Mouse (Mus musculus): ENCODE data around the gene Swap70. TPM values are rescaled to one million over a fixed set of nuclear protein-coding genes. Genes with fewer than 3 reads are reported as not detected.
A peak's percentile ranks its signal among the peaks of the same experiment; 100 is the strongest.

The Swap70 gene
- polyA plus RNA-seq, 1 experiment = 8.4 TPM

DNA sequence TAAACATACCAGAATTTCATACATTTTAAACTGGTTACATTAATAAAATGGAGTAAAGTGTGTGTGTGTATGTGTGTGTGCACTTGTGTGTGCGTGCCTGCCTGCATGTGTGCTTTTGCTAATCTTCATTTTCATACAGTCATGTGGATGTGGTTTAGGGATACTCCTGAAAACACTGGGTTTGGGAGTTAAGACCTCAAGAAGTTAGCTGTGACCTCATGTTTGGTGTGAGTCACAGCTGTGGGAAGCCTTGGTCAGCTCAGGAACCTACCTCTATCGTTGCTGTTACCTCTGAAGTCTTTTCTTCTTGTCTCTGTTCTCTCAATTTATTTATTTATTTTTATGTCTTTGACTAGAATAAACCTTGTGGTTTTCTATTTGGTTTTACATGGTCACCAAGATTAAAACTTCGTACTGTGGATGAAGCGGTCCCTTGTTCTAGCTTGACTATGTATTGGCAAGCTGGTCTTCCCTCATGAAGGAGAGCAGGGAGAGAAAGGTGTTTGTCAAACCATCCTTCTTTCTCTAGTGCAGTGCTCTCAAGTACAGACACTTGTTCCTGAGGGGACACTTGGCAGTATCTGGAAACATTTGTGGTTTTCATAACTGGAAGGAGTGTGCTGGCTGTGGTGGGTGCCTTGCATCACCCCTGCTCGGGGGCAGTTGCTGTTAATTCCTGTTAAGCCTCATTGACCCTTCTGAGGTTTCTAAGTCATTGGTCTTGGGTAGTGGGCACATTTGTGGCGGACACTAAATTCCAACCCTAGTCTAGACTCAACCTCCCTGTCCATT is 62.2 kb downstream of the Swap70 start:
- Histone ChIP-seq H3K4me1 (peaks cover 63% of the 10 kb centered on the region), H3K9me3 (peaks cover 8% of the 10 kb centered on the region), H3K4me3 (replicated peaks) (no peak overlapping the region), H3K36me3 (replicated peaks; ENCODE audit: low read length) (peaks cover 56% of the 10 kb centered on the region), H3K27me3 (replicated peaks) (peaks cover 23% of the 10 kb centered on the region)
- TF ChIP-seq GATA1 (IDR thresholded peaks at IDR 0.05; ENCODE audit: borderline replicate concordance, low read length) (no peak), FLI1 (IDR thresholded peaks at IDR 0.05; ENCODE audit: low read length) (no peak)

DNA sequence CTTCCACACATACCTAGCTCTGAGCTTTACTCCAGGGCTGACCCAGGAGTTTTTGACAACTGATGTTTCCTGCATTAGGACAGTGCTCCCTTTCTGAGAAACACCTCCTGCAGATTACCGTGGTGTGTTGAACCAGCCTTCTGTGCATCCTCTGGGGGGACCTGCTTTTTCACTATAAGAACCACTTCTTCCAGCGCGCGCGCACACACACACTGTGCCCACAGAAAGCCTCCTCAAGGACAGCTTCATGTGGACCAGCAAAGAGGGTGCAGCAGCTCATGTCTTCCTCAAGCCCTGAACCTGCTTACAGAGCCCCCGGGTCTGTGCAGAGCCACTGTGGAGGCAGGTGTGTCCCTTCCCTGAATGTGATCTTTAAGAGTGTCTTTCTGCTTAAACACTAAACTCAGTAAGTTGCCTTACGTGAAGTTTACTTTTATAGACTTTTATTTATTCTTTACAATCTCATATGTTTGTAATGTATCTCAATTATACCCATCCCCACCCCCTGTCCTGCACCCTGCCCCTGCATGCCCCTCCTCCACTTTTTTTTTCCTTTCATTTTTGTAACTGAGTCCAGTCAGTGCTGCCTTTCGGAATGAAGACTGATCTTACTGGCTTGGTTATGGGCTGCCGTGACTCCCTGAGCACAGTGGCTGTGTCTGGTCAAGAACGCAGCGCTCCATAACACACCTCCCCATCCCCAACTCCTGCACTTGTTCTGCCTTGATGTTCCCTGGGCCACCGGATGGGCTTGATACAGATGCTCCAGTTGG is 63.8 kb downstream of the Swap70 start:
- TF ChIP-seq FLI1 (IDR thresholded peaks at IDR 0.05; ENCODE audit: low read length) = no peak
- TF ChIP-seq GATA1 (IDR thresholded peaks at IDR 0.05; ENCODE audit: borderline replicate concordance, low read length) = no peak
- Histone ChIP-seq H3K36me3 (replicated peaks; ENCODE audit: low read length) (peaks cover 41% of the 10 kb centered on the region), H3K9me3 (no peaks in the 10 kb centered on the region), H3K4me1 (peaks cover 70% of the 10 kb centered on the region), H3K27me3 (replicated peaks) (peaks cover 32% of the 10 kb centered on the region), H3K4me3 (replicated peaks) (no peak overlapping the region)

DNA sequence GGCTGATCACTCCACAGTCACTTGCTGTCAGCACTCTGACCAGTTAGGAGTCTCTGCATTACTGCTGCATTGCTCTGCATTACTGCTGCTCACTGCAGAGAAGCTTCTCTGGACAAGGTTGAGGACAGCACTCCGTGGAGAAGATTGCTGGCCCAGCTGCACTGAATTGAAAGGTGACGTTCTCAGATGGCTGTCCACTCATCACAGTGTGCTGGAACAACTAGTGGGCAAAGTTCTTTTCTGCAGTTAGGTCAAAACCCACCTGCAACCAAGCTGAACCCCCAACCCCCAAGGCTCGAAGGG is 64.3 kb downstream of the Swap70 start:
- peaks cover 36% of the 10 kb centered on the region for H3K36me3 ChIP-seq (replicated peaks; ENCODE audit: low read length)
- H3K4me1 ChIP-seq = peaks cover 70% of the 10 kb centered on the region
- H3K27me3 ChIP-seq (replicated peaks) = peaks cover 37% of the 10 kb centered on the region
- TF ChIP-seq GATA1 (IDR thresholded peaks at IDR 0.05; ENCODE audit: borderline replicate concordance, low read length) = no peak
- no peak for TF ChIP-seq FLI1 (IDR thresholded peaks at IDR 0.05; ENCODE audit: low read length)
- peaks cover 3% of the 10 kb centered on the region; the same call in 1 of the 2 replicates for H3K9me3 ChIP-seq
- no peak overlapping the region for H3K4me3 ChIP-seq (replicated peaks)

DNA sequence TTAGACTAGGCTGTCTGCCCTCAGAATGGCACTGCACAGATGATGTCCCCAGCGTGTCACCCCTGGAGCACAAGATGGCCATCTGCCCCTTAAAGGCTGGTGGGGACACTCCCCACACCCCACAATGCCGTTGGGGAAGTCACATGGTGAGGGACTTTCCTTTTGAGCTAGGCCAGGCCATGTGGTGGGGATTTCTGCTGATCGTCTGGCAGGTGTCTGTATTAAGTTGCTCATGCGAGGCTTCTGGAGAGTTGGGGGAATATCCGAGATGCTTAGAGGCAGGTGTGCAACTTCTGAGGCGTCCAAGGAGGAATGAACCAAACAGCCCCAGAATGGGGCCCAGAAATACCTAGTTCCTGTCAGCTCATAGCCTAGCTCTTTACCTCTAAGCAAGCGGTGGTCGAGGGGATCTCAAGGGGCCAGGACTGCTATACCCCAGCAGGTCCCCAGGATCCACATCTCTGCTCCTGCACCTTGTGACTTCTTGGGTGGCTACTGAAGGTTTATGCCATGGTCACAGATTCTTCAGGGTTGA is 64.8 kb downstream of the Swap70 start:
- Histone ChIP-seq H3K4me1 (peaks cover 69% of the 10 kb centered on the region), H3K36me3 (replicated peaks; ENCODE audit: low read length) (peaks cover 31% of the 10 kb centered on the region), H3K27me3 (replicated peaks) (peaks cover 40% of the 10 kb centered on the region), H3K4me3 (replicated peaks) (no peak overlapping the region), H3K9me3 (peaks cover 3% of the 10 kb centered on the region; the same call in 1 of the 2 replicates)
- no peak for TF ChIP-seq FLI1 (IDR thresholded peaks at IDR 0.05; ENCODE audit: low read length)
- TF ChIP-seq GATA1 (IDR thresholded peaks at IDR 0.05; ENCODE audit: borderline replicate concordance, low read length) = no peak

DNA sequence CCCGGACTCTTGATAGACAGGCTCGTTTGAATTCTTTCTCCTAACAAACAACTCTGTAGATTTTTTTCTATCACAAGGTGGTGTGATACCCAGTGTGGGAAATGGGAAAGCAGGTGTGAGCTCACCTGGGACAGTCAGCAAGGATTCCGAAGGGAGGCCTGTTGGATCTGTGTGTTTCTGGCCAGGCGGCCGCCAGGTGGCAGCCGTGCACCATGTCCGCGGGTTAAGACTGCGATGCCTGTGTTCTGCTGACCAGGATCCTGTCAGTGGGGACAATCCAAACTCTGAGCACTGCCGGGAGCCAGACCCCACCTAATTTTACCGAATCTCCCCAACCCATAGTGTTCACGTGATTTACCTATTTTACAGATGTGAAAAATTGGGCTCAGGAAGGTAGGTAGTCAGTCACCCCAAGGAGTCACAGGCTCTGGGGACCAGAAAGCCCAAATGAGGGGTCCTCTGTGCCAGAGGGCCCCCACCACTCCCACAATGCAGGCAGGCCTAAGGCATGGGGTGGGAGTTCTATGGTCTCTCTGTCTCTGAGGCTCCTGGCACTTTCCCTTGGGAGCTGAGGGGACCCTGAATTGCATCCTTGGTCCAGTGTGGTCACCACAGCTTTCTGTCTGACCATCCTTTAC is 65.4 kb downstream of the Swap70 start:
- peaks cover 24% of the 10 kb centered on the region for H3K36me3 ChIP-seq (replicated peaks; ENCODE audit: low read length)
- H3K27me3 ChIP-seq (replicated peaks) = peaks cover 40% of the 10 kb centered on the region
- no peak overlapping the region for H3K4me3 ChIP-seq (replicated peaks)
- TF ChIP-seq FLI1 (IDR thresholded peaks at IDR 0.05; ENCODE audit: low read length) = no peak
- no peak for TF ChIP-seq GATA1 (IDR thresholded peaks at IDR 0.05; ENCODE audit: borderline replicate concordance, low read length)
- H3K4me1 ChIP-seq = peaks cover 62% of the 10 kb centered on the region
- H3K9me3 ChIP-seq = peaks cover 8% of the 10 kb centered on the region

DNA sequence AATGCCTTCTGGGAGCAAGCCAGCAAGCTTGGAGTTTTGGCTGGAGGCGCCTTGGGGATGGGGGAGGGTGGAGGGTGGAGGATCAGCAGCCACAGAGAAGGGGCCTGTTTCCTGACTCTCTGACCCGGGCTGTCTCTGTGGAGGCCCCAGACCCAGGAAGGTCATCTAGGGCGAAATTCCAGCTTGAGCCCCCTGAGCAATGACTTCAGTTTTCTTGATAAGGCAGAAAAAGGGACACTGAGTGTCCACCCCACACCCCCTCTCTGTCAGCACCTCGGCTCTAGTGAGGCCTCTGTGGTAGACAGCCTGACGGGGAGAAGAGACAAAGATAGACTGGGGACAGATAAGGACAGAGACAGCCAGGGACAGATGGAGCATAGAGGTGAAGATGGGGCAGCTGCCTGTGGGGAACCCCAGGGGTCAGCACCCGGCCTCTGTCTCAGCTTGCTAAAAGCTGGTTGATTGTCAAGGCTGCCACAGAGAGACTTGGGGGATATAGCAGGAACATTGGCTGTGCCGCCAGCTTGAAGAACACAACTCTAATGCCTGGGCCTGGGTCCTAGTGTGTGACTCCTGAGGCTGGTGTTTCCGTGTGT is 66.1 kb downstream of the Swap70 start:
- Histone ChIP-seq H3K4me1 (peaks cover 58% of the 10 kb centered on the region), H3K4me3 (replicated peaks) (no peak overlapping the region), H3K27me3 (replicated peaks) (peaks cover 45% of the 10 kb centered on the region), H3K9me3 (peaks cover 14% of the 10 kb centered on the region), H3K36me3 (replicated peaks; ENCODE audit: low read length) (peaks cover 20% of the 10 kb centered on the region)
- TF ChIP-seq GATA1 (IDR thresholded peaks at IDR 0.05; ENCODE audit: borderline replicate concordance, low read length) (no peak), FLI1 (IDR thresholded peaks at IDR 0.05; ENCODE audit: low read length) (no peak)

DNA sequence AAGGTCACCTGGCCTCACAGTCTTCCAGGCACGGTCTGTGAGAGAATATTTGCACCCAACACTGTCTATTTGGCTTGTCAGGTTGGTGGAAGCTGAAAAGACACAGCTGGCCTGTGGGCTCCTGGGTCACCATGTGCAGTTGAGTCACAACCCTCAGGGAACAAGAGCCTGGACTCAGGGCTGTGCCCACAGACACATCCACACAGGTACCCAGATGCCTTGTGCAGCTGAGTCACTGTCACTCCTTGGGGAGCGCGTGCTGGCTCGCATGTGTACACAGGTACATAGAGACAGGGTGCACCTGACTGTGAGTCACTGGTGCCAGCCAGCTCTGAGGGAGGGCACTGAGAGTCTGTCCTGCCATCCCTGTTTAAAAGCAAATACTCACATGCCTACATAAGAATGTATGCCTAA is 66.7 kb downstream of the Swap70 start:
- Histone ChIP-seq H3K4me1 (peaks cover 53% of the 10 kb centered on the region), H3K9me3 (peaks cover 20% of the 10 kb centered on the region), H3K27me3 (replicated peaks) (peaks cover 50% of the 10 kb centered on the region), H3K4me3 (replicated peaks) (peak overlapping the region; percentile 38), H3K36me3 (replicated peaks; ENCODE audit: low read length) (peaks cover 15% of the 10 kb centered on the region)
- no peak for TF ChIP-seq GATA1 (IDR thresholded peaks at IDR 0.05; ENCODE audit: borderline replicate concordance, low read length)
- no peak for TF ChIP-seq FLI1 (IDR thresholded peaks at IDR 0.05; ENCODE audit: low read length)

DNA sequence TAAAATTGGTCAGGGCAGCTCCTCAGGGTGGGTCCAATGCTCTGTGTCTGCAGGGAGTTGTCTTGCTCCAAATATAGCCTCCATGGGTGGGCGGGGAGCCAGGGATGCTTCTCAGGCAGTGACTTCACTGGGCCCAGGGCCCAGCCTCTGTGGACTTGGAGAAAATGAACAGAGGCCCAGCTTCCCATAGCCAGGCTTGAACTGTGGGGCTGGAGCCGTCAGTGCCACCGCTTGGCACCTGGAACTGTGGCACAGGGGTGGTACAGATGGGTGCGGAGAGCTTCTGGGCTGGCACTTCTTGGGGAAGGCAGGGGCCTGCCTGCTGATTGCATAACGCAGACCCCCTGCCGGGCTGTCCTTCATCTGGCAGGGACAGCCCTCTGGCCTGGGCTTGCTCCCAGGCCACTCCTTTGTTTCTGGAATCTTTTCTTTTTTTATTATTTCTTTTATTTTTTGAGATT is 67.2 kb downstream of the Swap70 start:
- Histone ChIP-seq H3K9me3 (peaks cover 21% of the 10 kb centered on the region), H3K36me3 (replicated peaks; ENCODE audit: low read length) (peaks cover 15% of the 10 kb centered on the region), H3K4me1 (peaks cover 48% of the 10 kb centered on the region), H3K4me3 (replicated peaks) (no peak overlapping the region), H3K27me3 (replicated peaks) (peaks cover 51% of the 10 kb centered on the region)
- TF ChIP-seq FLI1 (IDR thresholded peaks at IDR 0.05; ENCODE audit: low read length) (no peak), GATA1 (IDR thresholded peaks at IDR 0.05; ENCODE audit: borderline replicate concordance, low read length) (no peak)

DNA sequence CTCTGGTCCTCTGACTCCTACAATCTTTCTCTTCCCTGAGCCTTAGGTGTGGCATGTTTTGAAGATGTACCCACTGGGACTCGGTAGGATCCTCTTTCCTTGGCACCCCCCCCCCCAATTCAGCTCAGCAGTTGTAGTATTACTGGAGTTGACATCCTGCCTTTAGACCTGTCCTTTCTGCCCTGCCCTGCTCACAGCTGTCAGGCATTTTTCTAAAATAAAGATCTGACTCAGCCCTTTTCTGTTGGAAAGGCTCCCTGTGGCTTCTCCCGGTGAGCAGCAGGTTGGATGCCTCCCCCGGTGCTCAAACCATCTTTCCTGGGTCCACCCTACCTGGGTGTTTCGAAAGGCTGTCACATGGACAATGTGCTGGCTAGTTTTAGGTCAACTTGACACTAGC is 68.1 kb downstream of the Swap70 start:
- H3K36me3 ChIP-seq (replicated peaks; ENCODE audit: low read length) = peaks cover 13% of the 10 kb centered on the region
- peaks cover 43% of the 10 kb centered on the region for H3K4me1 ChIP-seq
- H3K27me3 ChIP-seq (replicated peaks) = peaks cover 55% of the 10 kb centered on the region
- H3K9me3 ChIP-seq = peaks cover 25% of the 10 kb centered on the region
- no peak overlapping the region for H3K4me3 ChIP-seq (replicated peaks)
- TF ChIP-seq GATA1 (IDR thresholded peaks at IDR 0.05; ENCODE audit: borderline replicate concordance, low read length) (no peak), FLI1 (IDR thresholded peaks at IDR 0.05; ENCODE audit: low read length) (no peak)

All from megakaryocyte, embryonic 14.5 days (primary cell).